Mouse (Mus musculus) MN1 (cell line): ENCODE results near the gene Suco.

Source experiments
- DNase-seq: peaks from one replicate; pipeline ENCODE4 v3.0.0-alpha.2; 2016; ENCODE audit warnings: low spot score

The Suco gene

DNA sequence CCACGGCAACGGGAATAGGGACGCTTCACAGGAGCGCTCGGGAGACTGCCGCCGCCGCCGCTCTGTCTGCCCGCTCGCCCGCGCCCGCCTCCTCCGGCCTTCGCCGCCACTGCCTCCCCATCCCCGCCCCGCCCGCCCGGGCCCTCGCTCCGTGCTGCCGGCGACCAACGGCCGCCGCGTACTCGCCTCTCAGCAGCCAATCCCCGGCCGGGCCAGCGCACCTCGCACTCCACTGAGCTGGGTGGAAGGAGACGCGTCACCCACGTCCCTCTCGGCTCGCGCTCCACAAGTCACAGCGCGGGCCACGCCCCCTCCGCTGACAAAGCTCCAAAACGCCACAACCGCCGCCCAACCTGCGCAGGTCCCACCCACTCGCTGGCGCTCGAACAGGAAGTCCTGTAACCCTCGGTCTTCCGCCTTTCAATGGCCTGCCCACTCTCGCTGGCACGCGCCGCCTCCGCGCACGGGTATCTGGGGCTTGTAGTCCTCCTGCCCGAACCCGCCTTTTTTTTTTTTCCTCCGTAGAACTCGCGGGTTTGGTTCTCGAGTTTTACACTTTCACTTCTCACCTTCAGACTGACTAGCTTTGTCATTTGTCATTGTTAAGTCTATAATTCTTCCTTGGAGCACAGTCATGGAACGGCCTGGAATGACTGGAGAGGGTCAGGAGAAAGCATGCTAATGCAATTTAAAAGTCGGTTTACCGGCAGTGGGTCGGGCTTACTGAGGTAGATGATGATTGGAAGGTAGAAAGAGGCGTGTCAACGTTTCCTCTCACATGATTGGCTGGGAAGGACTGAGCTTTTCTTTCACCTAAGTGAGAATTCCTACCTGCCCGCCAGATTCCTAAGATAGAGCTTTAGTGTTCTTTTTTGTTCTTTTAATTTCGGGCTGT lies at the start of gene Suco:
Gene Suco, minus strand, starts transcription at position 130 of the 895 bp plus-strand sequence.
- peak; percentile 100 for DNase-seq

GRCm38 (mm10) chr1:161925281-161925805 lies 48.9 kb upstream of the Suco start:
- no peak for DNase-seq

GRCm38 (mm10) chr1:161924321-161924720 lies 47.8 kb upstream of the Suco start:
- DNase-seq: no peak

- DNase-seq: peak; percentile 8
These were observed 45.4 kb upstream of the Suco start for GRCm38 (mm10) chr1:161921928-161922327.

GRCm38 (mm10) chr1:161920475-161921454 lies 44.3 kb upstream of the Suco start:
- no peak for DNase-seq

DNA sequence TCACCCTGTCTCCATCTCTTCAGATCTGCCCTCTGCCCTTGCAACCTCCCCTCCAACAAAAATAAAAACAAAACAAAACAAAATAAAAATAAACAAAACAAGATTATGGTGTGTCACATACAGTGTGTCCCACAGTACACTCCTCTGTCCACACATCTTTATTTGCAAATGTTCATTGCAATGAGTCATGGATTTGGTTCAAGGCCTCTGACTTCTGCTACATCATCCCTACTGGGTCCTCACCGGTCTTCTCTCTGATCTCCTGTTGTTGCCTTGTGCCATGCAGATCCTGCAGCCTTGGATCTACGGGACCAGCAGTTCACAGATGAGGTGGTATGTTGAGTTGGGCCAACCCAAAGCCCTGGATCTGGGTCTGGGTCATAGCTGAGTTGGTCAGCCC lies 43.1 kb upstream of the Suco start:
- no peak for DNase-seq

- DNase-seq: no peak
These were observed 42.3 kb upstream of the Suco start for GRCm38 (mm10) chr1:161918682-161919372.

GRCm38 (mm10) chr1:161917940-161918484 lies 41.5 kb upstream of the Suco start:
- no peak for DNase-seq

GRCm38 (mm10) chr1:161916036-161916435 lies 39.6 kb upstream of the Suco start:
- DNase-seq: no peak

DNA sequence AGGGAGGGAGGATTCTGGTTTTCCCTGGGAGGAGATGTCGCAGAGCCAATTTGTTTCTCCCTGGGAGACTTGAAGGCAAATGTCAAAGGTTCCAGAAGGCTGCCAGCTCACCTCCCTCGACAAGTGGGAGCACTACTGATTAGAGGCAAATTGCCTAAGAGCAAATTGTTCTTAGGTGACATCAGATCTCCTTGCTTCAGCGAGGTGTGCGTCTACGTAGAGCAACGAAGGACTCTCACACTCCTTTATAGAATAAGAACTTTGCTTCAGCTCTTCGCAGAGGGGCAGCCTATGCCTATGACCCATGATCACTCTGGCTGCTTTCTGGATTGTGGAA lies 37.1 kb upstream of the Suco start:
- no peak for DNase-seq

DNA sequence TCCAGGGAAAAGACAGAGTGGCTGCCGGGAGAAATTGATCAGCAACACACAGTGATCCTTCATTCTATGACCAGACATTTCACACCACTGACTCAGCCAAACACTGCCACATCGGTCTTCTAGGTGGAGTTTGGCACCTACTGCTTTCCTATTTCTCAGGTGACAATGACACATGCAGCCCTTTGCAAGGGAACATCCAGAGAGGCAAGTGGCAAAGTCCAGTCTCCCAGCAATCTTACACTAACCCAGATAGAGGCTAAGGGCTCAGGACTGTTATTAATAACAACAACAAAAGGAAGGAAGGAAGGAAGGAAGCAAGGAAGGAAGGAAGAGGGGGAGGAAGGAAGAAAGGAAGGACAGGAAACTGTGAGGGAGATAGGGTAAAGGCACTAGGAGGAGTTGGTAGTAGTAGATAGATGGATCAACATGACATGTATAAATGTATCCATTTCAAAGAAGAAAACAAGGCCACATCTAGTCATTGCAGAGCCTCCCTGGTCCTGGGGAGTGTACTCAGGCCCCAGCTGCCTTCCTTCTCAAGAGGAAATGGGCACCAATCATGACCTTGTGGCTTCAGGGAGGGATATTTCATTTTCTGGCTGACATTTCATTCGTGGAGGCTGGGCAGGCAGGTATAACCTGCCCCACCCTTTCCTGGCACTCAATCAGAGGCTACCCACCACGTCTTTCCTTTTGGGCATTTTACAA lies 36.6 kb upstream of the Suco start:
- no peak for DNase-seq

DNA sequence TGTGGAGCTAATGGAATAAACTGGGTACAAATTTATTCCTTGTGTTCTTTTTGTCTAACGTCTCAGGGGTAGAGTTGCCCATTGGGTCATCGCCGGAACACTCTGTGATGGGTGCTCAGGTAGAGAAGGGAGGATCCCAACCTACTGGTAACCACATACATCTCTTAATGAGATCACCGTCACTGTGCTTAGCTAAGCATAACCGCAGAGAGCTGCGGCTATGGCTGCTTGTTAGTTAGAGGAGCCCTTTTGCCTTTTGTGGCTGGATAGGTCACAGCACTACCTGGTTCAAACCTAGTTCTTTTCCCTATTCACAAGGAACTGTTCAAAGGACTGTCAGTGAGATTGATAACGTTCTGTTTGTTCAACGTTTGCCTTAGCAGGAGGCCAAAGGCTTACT lies 32.6 kb upstream of the Suco start:
- no peak for DNase-seq

GRCm38 (mm10) chr1:161907795-161908457 lies 31.4 kb upstream of the Suco start:
- DNase-seq: no peak

DNA sequence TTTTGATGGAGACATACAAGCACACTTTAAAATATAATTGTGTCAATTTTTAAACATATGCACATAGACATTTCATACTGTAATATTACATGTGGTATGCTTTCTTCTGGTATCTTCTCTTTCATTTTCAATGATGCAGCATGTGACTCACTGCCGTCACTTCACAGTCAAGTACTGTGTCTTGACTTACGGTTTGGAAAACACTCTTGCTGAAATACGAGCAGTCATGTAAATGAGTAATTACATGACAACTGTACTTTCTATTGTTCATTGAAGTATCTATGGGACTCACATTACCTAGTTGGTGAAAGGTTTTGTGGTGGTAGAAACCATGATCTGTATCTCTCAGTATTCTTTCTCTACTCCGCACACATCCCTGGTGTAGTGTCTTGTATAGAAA lies 30.6 kb upstream of the Suco start:
- no peak for DNase-seq

DNA sequence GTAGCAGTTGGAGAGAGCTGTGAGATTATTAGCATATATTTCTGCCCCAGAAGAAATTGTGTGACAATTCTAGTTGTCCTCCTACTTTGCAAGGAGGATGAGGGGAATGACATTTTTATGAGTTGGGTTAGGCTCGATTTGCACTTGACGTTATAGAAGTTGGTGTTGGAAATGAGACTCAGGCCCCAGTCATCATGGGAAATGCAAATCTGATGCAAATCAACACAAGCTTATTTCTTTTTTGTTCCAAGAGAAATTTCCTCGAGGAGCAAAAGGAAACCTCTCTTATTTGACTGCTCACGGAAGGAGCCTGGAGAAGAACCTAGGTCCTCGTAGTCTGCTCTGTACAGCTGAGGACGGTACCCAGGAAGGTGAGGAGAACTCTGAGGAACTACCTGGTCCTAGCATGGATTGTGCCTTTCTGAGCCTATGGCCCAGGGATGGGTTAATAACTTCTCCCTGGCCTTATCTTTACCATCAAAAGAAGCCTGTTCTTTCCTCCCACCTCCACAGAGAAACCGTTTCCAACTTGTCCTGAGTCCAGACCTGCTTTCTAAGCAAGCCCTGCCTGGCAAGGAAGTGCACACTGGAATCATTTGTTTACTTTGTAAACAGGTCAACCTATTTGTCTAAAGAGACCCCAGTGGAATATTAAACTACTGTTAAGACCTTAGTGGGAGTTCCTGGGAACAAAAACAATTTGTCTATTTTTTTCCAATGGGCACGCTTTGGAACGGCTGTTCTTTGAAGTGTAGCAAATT lies 26.4 kb upstream of the Suco start:
- no peak for DNase-seq

DNA sequence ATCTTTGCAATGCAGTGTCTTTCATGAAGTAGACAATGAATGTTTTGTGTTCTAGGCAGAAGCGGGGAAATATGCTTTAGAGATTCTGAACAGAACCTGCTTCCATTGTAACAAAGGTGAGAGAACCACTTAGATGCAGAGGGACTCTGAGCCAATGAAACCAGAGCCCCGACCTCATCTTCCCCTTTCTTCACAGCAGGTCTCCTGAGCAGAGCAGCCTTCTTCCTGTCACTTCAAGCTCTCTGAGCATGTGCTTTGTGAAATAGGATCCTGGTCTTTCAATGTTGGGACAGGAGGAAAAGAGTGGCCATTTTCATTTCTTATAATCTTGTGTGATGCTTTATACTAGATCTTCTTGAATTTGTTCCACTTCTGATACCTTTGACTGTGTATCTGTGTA lies 23.6 kb upstream of the Suco start:
- DNase-seq: no peak

DNA sequence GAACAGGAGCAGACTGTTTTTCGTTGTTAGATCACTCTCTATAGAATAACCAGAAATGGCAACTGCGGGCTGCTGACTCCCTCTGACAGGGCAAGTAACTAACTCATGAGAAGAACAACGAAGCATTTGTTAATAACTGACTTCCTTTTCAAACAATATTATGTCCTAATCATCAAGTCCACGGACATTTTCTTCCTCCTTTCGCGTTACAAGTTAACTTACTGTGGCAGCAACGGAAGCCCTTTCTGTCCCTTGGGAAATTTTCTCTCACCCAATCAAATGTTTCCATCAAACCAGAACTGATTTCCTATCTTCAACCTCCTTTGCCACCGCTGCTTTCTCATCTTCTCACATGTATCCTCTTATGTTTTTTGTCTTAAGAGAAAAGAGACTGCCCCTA lies 20.8 kb upstream of the Suco start:
- DNase-seq: no peak

- no peak for DNase-seq
These were observed 19.6 kb upstream of the Suco start for GRCm38 (mm10) chr1:161896130-161896529.

- no peak for DNase-seq
These were observed 18.5 kb upstream of the Suco start for GRCm38 (mm10) chr1:161895014-161895413.

- no peak for DNase-seq
These were observed 18.1 kb upstream of the Suco start for GRCm38 (mm10) chr1:161894553-161894952.
